Mouse (Mus musculus) lung, embryonic 15.5 days (tissue): Measurements from ENCODE around the gene Abcg2. TPM values are rescaled to one million over a fixed set of nuclear protein-coding genes. Genes with fewer than 3 reads are reported as not detected.
A peak's percentile ranks its signal among the peaks of the same experiment; 100 is the strongest.
"Not testable (repeated sequence)": the region's sequence is repeated elsewhere in the genome, so short reads cannot be mapped to it uniquely, and the experiment has no call there.

Experiments used
- ATAC-seq: fragments of 200-750 bp; cut with Nextera tagmentation; 2 replicates; pipeline ENCODE4 v1.8.0; 2017; ENCODE audit warnings: moderate number of reproducible peaks, borderline replicate concordance; ENCODE audit not compliant: low FRiP score, low TSS enrichment; ENCODE audit errors: extremely low read depth
- H3K27ac ChIP-seq: fragments of 300-500 bp; sonication (generic); 2 replicates; pipeline ENCODE4 v1.5.1; 2015; ENCODE audit warnings: moderate library complexity, mild to moderate bottlenecking, inconsistent platforms
- H3K27me3 ChIP-seq: fragments of 300-500 bp; sonication (generic); 2 replicates; pipeline ENCODE4 v1.6.1; 2015; ENCODE audit warnings: inconsistent platforms
- H3K36me3 ChIP-seq: fragments of 300-500 bp; sonication (generic); 2 replicates; pipeline ENCODE4 v1.6.1; 2015; ENCODE audit warnings: inconsistent platforms
- H3K4me1 ChIP-seq: fragments of 300-500 bp; sonication (generic); 2 replicates; pipeline ENCODE4 v1.6.1; 2015; ENCODE audit warnings: inconsistent platforms
- H3K4me2 ChIP-seq: fragments of 300-500 bp; sonication (generic); 2 replicates; pipeline ENCODE4 v1.6.1; 2015; ENCODE audit warnings: inconsistent platforms, mild to moderate bottlenecking, moderate library complexity
- H3K4me3 ChIP-seq: fragments of 300-500 bp; sonication (generic); 2 replicates; pipeline ENCODE4 v1.5.1; 2015; ENCODE audit warnings: mild to moderate bottlenecking, inconsistent platforms
- H3K9ac ChIP-seq: fragments of 300-500 bp; sonication (generic); 2 replicates; pipeline ENCODE4 v1.6.1; 2015; ENCODE audit warnings: inconsistent platforms
- H3K9me3 ChIP-seq: fragments of 300-500 bp; sonication (generic); 2 replicates; pipeline ENCODE4 v1.6.1; 2016; ENCODE audit warnings: inconsistent platforms
- WGBS: fragments of 180-500 bp; shearing (Covaris S2); methylation state at CpG from one replicate; pipeline ENCODE4 v1.1.7; 2015; 5-methylcytosine and 5-hydroxymethylcytosine counted together
- polyA plus RNA-seq: library from polyadenylated mRNA; unstranded; fragments of >200 nt; fragmentation: Nextera tagmentation; extraction: Ambion mirVana; gene quantifications from 2 replicates; pipeline ENCODE4 v1.2.1, GENCODE M21; 2015

The Abcg2 gene
- polyA plus RNA-seq, 1 experiment from 2014 or later, result 56.9 TPM

DNA sequence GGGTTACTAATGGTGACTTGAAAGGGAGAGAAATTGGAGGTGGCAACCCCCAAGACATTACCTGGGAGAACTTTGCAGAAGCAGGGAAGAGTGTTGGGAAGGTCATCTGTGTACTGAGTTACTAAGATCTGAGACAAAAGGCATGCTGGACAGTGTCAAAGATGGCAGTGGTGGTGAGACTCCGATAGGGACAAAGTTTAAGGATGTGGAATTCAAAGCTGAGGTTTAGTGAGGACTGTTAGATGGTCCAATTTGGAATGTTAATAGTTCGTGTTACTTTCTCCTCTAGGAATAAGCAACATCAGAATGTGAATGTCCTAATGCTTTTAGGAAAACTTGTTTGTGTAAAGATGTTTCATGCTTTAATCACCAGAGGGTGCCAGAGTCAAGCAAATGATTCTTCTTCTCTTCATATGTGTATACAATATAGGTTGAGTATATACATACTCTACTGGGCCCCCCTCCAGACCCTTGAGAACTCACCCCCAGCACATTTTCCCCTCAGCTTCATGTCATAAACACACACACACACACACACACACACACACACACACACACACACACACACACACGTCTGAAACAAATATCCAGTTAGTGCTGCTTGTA is 19.3 kb downstream of the Abcg2 start:
- ATAC-seq, result 0 out of 2 replicates have a peak, but pooled peaks have one; percentile 36
- not testable (repeated sequence) for H3K9me3 ChIP-seq, H3K27me3 ChIP-seq, H3K4me3 ChIP-seq, H3K27ac ChIP-seq, H3K4me1 ChIP-seq, H3K4me2 ChIP-seq, H3K36me3 ChIP-seq, H3K9ac ChIP-seq
- WGBS, result 57% methylated on average over 3 of the region's 3 CpGs

DNA sequence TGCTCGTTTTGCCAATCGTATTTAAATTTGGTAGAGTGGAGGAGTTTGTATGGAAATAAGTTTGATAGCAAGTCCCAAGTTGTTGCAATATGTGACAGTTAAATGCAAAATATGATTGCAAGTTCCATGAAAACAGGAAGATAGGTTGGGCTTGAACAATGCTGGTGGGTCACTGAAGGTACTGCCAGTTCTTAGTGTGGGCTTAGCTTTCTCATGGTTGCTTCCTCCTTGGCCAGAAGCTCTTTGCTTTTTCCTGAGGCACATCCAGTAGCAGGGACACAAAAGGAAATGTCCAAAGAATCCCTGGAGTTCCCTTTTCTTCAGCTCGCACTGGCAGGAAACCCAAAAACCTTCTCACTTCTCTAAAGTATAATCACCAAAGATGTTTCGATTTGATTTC is 22.3 kb downstream of the Abcg2 start:
- H3K27me3 ChIP-seq, result no peaks in the 10 kb centered on the region
- H3K9ac ChIP-seq, result no peak overlapping the region
- no peak overlapping the region for H3K27ac ChIP-seq
- no peak overlapping the region for H3K4me3 ChIP-seq
- 0 out of 2 replicates have a peak, but pooled peaks cover 7% of the 10 kb centered on the region for H3K4me1 ChIP-seq
- no peak overlapping the region for H3K4me2 ChIP-seq
- 81% methylated on average over 4 of the region's 4 CpGs for WGBS
- peaks cover 4% of the 10 kb centered on the region; the same call in 1 of the 2 replicates for H3K9me3 ChIP-seq
- H3K36me3 ChIP-seq, result no peaks in the 10 kb centered on the region
- no peak for ATAC-seq

DNA sequence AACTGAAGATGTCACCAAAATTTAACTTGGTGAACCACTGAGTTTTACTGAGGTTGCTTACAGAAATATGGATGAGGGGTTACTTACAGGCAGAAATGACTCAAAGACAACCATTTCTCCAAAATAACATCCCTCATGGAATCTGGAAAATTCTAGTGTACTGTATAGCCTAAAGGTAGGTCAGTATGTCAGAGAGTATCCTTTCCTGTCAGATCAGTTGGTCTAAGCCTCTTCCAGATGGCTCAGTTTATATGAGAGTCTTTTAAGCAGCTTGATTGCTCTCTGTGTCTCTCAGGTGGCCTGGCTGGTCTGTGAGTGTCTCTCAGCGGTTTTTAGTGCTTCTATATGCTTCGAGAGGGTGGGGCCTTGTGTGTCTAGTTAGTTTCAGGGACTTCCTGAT is 24.1 kb downstream of the Abcg2 start:
- no peak overlapping the region for H3K9ac ChIP-seq
- H3K4me1 ChIP-seq, result no peaks in the 10 kb centered on the region
- H3K27ac ChIP-seq, result no peak overlapping the region
- no peak overlapping the region for H3K4me3 ChIP-seq
- 67% methylated on average over 2 of the region's 2 CpGs for WGBS
- H3K36me3 ChIP-seq, result no peaks in the 10 kb centered on the region
- H3K4me2 ChIP-seq, result no peak overlapping the region
- H3K9me3 ChIP-seq, result peaks cover 4% of the 10 kb centered on the region; the same call in 1 of the 2 replicates
- H3K27me3 ChIP-seq, result no peaks in the 10 kb centered on the region
- no peak for ATAC-seq

DNA sequence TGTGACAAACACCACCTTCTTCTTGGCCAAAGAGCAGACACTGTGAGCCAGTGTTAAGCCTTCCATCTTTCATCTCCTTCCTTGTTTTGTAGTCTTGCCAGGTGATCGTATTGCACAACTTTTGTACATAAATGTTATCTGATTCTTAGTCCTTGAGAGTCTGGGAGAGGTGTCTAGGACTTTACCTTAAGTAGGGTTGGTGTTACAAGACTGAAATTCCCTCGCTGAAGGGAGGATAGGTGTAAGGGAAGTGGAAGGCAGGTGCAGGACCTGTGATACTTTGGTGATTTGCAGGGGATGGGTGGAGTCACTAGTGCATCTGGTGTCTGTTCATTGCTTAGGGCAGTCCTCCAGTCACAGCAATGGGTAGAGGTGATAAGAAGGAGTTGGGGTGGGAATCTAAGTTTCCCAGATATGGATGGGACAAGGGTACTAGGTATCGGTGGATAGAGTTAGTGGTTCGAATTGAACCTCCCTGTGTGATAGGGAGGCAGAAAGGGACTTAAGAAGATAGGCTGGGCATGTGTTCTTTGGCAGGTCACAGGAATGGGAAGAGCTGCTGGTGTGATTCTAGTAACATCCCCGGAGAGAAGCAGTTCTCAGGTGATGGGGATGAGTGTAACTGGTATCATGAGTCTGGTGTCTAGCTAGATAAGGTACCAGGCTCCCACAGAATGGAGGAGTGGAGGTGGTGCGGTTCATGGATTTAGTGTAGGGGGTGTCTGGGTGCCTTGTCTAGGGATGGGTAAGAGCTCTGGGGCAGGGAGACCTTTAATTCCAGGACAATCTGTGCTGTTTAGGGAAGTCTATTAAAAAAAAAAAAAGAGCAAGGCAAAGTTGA is 25.8 kb downstream of the Abcg2 start:
- ATAC-seq, result peak; percentile 49; the same call in 1 of the 2 replicates
- no peak overlapping the region for H3K9ac ChIP-seq
- H3K36me3 ChIP-seq, result no peaks in the 10 kb centered on the region
- no peak overlapping the region for H3K27ac ChIP-seq
- no peaks in the 10 kb centered on the region for H3K27me3 ChIP-seq
- peaks cover 4% of the 10 kb centered on the region; the same call in 1 of the 2 replicates for H3K9me3 ChIP-seq
- no peaks in the 10 kb centered on the region for H3K4me1 ChIP-seq
- H3K4me2 ChIP-seq, result no peak overlapping the region
- WGBS, result 68% methylated on average over 6 of the region's 6 CpGs
- no peak overlapping the region for H3K4me3 ChIP-seq

DNA sequence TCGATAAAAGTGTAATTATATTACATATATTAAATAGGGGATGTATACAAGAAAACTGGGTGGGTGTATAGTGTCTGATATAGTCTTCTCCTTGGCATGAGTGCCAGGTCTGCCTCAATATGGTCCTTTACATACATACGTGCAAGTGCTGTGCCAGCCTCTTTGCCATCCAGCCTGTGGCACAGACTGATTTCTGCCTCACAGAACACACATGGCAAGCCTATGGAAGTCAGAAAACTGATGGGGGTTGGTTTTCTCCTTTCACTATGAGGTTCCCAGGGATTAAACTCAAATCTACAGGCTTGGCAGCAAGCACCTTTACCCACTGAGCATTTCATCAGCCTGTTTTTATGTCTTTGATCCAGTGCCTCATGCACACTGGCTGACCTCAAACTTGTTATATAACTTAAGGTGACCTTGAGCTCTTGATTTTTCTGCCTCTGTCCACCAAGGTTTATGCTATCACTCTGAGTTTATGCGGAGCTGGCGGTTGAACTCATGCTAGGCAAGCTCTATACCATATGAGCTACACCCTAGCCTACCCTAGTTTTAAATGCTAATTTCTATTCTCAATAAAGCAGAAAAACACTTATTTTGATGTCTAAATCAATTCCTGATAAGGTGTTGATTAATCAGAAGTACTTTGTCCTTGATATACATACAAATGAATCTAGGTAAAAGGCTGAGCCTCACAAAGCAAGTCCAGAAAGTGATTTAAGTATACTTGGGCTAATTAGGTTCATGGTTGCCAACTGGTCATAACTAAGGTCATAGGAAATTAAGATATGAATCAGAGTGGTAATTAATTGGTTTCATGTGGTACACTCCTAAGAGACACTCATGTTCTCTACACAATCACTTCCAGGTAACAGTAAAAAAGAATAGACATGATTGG is 26.7 kb downstream of the Abcg2 start:
- Histone ChIP-seq H3K4me3 (no peak overlapping the region), H3K36me3 (no peaks in the 10 kb centered on the region), H3K27me3 (no peaks in the 10 kb centered on the region), H3K27ac (no peak overlapping the region), H3K9me3 (peaks cover 4% of the 10 kb centered on the region; the same call in 1 of the 2 replicates), H3K9ac (no peak overlapping the region), H3K4me1 (no peaks in the 10 kb centered on the region), H3K4me2 (no peak overlapping the region)
- 70% methylated on average over 4 of the region's 4 CpGs for WGBS
- peak; percentile 83 for ATAC-seq

DNA sequence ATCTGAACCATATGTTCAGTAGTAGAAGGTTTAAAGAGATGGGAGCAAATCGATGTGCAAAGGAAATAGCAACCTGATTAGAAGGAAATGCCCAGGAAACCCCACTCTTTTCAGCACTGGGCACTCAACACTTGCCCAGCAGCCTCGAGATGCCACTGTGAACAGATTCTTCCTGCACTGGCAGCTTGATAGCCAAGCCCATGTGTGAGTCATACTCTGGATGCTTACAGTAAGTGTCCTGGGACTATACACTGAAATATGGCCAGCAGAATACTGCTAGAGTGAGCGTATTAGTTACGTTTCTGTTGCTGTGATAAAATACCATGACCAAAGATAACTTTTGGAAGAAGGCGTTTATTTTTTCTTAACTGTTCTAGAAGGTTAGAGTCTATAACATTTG is 39.8 kb downstream of the Abcg2 start:
- no peaks in the 10 kb centered on the region for H3K9me3 ChIP-seq
- H3K27ac ChIP-seq, result no peak overlapping the region
- no peak overlapping the region for H3K4me2 ChIP-seq
- no peaks in the 10 kb centered on the region for H3K36me3 ChIP-seq
- 77% methylated on average over 5 of the region's 5 CpGs for WGBS
- H3K27me3 ChIP-seq, result no peaks in the 10 kb centered on the region
- no peaks in the 10 kb centered on the region for H3K4me1 ChIP-seq
- ATAC-seq, result no peak
- H3K4me3 ChIP-seq, result no peak overlapping the region
- no peak overlapping the region for H3K9ac ChIP-seq

DNA sequence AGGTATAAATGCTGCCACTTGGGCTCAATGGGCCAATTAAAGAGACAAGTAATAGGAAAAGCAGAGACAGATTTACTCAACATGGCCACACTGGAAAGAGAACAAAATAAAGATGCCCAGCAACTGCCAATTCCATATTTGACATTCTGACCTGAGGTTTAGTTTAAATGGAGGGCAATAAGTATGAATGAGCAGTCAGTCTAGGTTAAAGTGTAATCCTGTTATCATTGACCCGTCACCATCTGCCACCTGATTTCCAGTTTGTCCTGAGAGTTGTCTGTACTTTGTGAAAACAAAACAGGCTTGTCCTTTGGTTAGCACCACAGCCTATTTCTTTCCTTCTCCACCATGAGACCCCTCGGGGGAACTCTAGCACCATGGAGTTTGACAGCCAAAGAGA is 44.9 kb downstream of the Abcg2 start:
- ATAC-seq, result no peak
- Histone ChIP-seq H3K9me3 (no peaks in the 10 kb centered on the region), H3K27ac (no peak overlapping the region), H3K9ac (no peak overlapping the region), H3K4me1 (no peaks in the 10 kb centered on the region), H3K4me2 (no peak overlapping the region), H3K4me3 (no peak overlapping the region), H3K27me3 (no peaks in the 10 kb centered on the region), H3K36me3 (no peaks in the 10 kb centered on the region)
- 67% methylated on average over 2 of the region's 2 CpGs for WGBS

DNA sequence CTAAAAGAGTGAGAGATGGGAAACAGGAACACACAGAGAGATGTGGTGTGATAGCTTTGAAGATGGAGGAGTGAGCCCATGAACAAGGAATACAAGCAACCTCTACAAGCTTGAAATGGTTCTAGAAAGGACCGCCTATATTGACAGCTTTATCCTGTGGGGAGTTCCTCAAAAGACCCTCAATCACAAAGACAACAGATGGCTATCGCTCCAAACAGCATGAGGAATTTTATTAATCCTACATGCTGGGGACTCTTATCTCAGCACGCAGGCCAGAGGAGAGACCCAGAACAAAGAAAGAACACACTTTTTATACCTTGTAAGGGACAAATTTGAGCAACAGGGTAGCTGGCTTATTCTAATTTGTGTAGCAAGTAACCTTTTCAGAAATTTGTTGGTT is 48.1 kb downstream of the Abcg2 start:
- Histone ChIP-seq H3K4me2 (no peak overlapping the region), H3K9me3 (no peaks in the 10 kb centered on the region), H3K27ac (no peak overlapping the region), H3K9ac (no peak overlapping the region), H3K4me3 (no peak overlapping the region), H3K4me1 (no peaks in the 10 kb centered on the region), H3K36me3 (no peaks in the 10 kb centered on the region), H3K27me3 (no peaks in the 10 kb centered on the region)
- 50% methylated on average over 3 of the region's 3 CpGs for WGBS
- ATAC-seq, result no peak

DNA sequence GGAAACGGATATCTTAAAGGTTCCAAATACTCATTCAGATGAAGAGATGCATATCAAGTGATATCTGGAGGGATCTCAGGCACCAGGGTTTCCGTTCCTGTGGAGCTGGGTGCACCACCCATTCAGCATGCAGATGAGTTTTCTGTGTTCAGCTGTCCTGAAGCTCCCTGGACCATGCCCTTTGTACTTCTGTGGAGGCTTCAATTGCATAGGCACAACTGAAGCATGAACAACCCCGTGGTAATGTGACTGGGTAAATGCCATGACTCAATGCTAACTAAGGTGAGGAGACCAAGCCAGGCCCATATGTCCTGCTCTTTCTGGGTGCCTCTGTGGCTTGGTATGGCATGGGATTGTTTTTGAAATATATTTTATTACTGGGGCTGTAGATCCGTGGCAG is 49.4 kb downstream of the Abcg2 start:
- Histone ChIP-seq H3K27ac (no peak overlapping the region), H3K4me1 (no peaks in the 10 kb centered on the region), H3K4me3 (no peak overlapping the region), H3K36me3 (no peaks in the 10 kb centered on the region), H3K4me2 (no peak overlapping the region), H3K27me3 (no peaks in the 10 kb centered on the region), H3K9me3 (no peaks in the 10 kb centered on the region), H3K9ac (no peak overlapping the region)
- no peak for ATAC-seq
- WGBS, result 73% methylated on average over 4 of the region's 4 CpGs

DNA sequence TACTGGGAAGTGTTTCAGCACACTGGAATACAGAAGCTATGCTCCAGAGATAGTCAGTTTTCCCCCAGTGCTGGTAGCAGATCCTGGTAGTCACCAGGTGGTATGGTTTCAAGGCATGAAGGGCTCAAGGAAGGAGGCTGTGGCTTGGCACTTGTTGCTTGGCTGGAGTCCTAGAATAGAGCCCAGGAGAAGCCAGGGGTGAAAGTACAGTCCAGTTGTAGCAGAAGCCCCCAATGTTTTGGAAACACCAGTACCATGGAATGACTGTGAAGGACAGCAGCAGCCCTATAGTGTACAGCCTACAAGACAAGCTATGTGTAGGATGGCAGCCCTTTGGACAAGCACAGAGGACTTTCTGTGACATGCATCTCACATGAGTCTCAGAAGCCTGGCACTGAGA is 54.2 kb downstream of the Abcg2 start:
- Histone ChIP-seq H3K9ac (no peak overlapping the region), H3K4me2 (no peak overlapping the region), H3K4me1 (peaks cover 12% of the 10 kb centered on the region), H3K27ac (no peak overlapping the region), H3K9me3 (no peaks in the 10 kb centered on the region), H3K36me3 (no peaks in the 10 kb centered on the region), H3K27me3 (no peaks in the 10 kb centered on the region), H3K4me3 (no peak overlapping the region)
- ATAC-seq, result no peak

DNA sequence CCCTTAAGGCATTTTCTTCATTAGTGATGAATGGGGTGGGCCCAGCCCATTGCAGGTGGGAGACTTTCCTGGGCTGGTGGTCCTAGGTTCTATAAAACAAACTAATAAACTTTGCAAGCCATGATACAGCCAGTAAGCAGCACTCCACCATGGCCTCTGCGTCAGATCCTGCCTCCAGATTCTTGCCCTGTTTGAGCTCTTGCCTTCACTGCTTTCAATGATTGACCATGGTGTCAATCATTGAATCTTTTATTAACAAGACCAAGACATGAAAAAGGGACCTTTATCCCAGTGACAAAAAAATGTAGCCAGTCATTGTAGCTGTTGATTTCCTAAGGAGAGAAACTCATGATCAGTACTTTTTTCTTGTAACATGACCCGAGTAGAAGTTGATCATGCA is 55.1 kb downstream of the Abcg2 start:
- WGBS, result 75% methylated on average over 2 of the region's 2 CpGs
- Histone ChIP-seq H3K27me3 (no peaks in the 10 kb centered on the region), H3K9ac (no peak overlapping the region), H3K27ac (no peak overlapping the region), H3K36me3 (no peaks in the 10 kb centered on the region), H3K4me2 (no peak overlapping the region), H3K4me3 (no peak overlapping the region), H3K9me3 (no peaks in the 10 kb centered on the region), H3K4me1 (peaks cover 12% of the 10 kb centered on the region)
- ATAC-seq, result no peak
